Mouse (Mus musculus): ENCODE data around the gene Parp3. TPM values are rescaled to one million over a fixed set of nuclear protein-coding genes. Genes with fewer than 3 reads are reported as not detected.
A peak's percentile ranks its signal among the peaks of the same experiment; 100 is the strongest.

Parp3 gene
- total and polyA plus RNA-seq, 2 experiments from 2014 or later = 2.8 to 7.2 TPM

DNA sequence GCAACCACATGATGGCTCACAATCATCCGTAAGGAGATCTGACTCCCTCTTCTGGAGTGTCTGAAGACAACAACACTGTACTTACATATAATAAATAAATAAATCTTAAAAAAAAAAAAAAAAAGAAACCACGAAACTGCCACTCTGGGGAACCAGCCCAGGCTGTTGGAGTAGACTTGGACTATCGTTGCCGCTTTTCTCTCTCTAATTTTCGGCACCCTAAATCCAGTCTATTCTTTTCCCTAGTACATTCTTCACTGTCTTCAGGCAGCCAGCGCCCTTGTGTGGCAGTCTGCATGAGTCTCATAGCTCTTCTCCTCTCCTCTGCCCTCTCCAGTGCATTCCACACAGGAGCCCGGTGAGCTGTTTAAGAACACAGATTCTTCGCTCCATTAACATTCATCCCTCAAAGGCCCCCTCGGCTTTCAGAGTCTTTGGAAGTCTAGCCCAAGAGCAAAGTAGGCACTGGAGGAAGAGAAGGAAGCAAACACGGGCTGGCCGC lies 48.0 kb downstream of the Parp3 start:
- 8% methylated on average over 11 of the region's 11 CpGs for WGBS
- H3K9me3 ChIP-seq (replicated peaks; ENCODE audit: control insufficient read depth, low read length) = no peaks in the 10 kb centered on the region
- H3K36me3 ChIP-seq (replicated peaks; ENCODE audit: control insufficient read depth, insufficient read depth, low read length) = peaks cover 30% of the 10 kb centered on the region
- peak overlapping the region; percentile 95 for H3K27ac ChIP-seq (ENCODE audit: low read depth)
- TF ChIP-seq EP300 (IDR thresholded peaks at IDR 0.05; ENCODE audit: low read depth) (no peak), CTCF (IDR thresholded peaks at IDR 0.05; ENCODE audit: low read depth) (no peak)
- H3K4me2 ChIP-seq (ENCODE audit: low read depth, low read length) = peak overlapping the region; percentile 97
- H3K9ac ChIP-seq (replicated peaks; ENCODE audit: low read depth, low read length) = peak overlapping the region; percentile 70
- peak overlapping the region; percentile 89 for H3K4me3 ChIP-seq (ENCODE audit: low read depth, low read length)
- peaks cover 6% of the 10 kb centered on the region; the same call in 1 of the 2 replicates for H3K4me1 ChIP-seq (ENCODE audit: control insufficient read depth, insufficient read depth)
- ATAC-seq (ENCODE audit: insufficient read depth, low read depth) (peak; percentile 54), DNase-seq (ENCODE audit: low spot score) (peak; percentile 44)
- no peaks in the 10 kb centered on the region for H3K27me3 ChIP-seq (ENCODE audit: control insufficient read depth, insufficient read depth, low read length)

DNA sequence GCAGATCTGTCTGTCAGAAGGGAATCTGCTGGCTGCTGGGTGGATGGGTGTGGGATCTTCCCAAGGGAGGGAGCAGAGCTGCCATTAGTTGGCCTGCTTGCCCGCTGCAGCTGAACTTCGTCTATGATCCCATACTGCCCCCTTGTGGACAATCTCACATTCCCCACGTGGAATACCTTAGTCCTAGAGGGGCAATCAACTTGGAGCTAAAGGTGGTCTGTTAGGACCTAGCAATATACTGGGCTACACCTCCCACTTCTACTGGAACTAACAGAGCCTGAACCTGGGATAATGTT lies 54.9 kb downstream of the Parp3 start:
- no peaks in the 10 kb centered on the region for H3K36me3 ChIP-seq (replicated peaks; ENCODE audit: control insufficient read depth, insufficient read depth, low read length)
- H3K4me2 ChIP-seq (ENCODE audit: low read depth, low read length) = peak overlapping the region; percentile 39
- no peaks in the 10 kb centered on the region for H3K9me3 ChIP-seq (replicated peaks; ENCODE audit: control insufficient read depth, low read length)
- H3K27me3 ChIP-seq (ENCODE audit: control insufficient read depth, insufficient read depth, low read length) = peaks cover 12% of the 10 kb centered on the region; the same call in 1 of the 2 replicates
- peaks cover 13% of the 10 kb centered on the region for H3K4me1 ChIP-seq (ENCODE audit: control insufficient read depth, insufficient read depth)
- peak; percentile 97 for TF ChIP-seq CTCF (IDR thresholded peaks at IDR 0.05; ENCODE audit: low read depth)
- no peak for TF ChIP-seq EP300 (IDR thresholded peaks at IDR 0.05; ENCODE audit: low read depth)
- H3K27ac ChIP-seq (ENCODE audit: low read depth) = no peak overlapping the region
- no peak overlapping the region for H3K9ac ChIP-seq (replicated peaks; ENCODE audit: low read depth, low read length)
- ATAC-seq (ENCODE audit: insufficient read depth, low read depth) (peak; percentile 74), DNase-seq (ENCODE audit: low spot score) (peak; percentile 90)
- no peak overlapping the region for H3K4me3 ChIP-seq (ENCODE audit: low read depth, low read length)
- 0% methylated on average over 3 of the region's 3 CpGs for WGBS

DNA sequence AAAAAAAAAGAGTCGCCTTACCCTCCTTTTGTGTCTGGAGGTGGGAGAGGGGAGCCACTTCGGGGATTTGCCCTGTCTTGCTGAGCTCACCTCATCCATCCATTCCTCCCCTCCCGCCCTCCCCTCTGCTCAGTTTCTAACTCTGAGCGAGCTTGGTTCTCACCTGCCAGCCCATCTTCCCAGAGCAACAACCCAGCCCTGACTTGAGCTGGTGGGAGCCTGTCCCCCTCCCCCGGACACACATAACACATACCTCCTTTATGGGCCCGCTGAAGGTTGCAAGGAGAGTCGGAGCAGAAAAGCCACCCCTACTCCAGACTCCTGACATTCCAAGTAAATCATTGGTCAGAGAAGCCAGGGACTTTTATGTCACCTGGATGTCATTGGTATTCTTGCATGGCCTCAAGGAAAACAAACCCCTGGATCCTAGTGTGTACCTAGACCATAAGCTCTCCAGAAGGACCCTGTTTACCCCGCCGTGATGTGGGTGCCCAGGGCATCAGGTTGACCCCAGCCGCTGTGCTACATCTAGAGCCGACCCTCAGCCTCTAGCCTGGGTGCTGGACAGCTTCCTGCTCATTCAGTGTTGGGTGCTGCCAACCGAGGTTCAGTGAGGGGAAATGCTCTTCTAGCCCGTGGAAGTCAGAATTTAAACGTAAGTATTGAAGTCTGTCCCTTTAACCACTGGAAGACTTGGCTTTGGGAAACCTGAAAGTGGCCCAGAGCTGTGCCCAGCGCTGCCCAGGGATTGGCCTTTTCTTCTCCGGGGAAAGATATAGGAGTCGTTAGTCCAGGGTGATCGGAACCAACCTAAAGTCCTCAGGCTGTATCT lies 55.5 kb downstream of the Parp3 start:
- no peak overlapping the region for H3K27ac ChIP-seq (ENCODE audit: low read depth)
- ATAC-seq (ENCODE audit: insufficient read depth, low read depth) = peak; percentile 11

DNA sequence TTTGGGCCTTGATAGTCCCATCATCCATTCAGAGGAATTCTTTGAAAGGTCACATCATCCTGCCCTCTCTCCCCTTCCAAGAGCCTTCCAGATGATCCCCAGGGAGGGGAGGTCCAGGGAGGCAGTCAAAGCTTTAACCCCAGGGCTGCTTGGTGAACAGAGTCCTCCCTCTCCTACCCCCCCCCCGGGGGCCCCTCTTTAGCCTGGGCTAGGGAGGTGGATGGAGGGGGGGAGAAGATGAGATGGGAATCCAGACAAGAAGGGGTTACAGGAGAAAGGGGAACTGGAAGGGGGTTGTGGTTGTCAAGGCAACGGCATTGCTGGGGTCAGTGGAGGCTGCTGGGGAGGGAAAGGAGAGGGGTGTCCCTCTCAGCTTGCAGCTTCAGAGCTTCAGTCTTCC lies 56.1 kb downstream of the Parp3 start:
- Histone ChIP-seq H3K4me1 (ENCODE audit: control insufficient read depth, insufficient read depth) (peaks cover 13% of the 10 kb centered on the region), H3K36me3 (replicated peaks; ENCODE audit: control insufficient read depth, insufficient read depth, low read length) (no peaks in the 10 kb centered on the region), H3K27me3 (ENCODE audit: control insufficient read depth, insufficient read depth, low read length) (peaks cover 12% of the 10 kb centered on the region; the same call in 1 of the 2 replicates), H3K27ac (ENCODE audit: low read depth) (no peak overlapping the region), H3K9ac (replicated peaks; ENCODE audit: low read depth, low read length) (no peak overlapping the region), H3K4me2 (ENCODE audit: low read depth, low read length) (no peak overlapping the region), H3K9me3 (replicated peaks; ENCODE audit: control insufficient read depth, low read length) (no peaks in the 10 kb centered on the region), H3K4me3 (ENCODE audit: low read depth, low read length) (no peak overlapping the region)
- TF ChIP-seq EP300 (IDR thresholded peaks at IDR 0.05; ENCODE audit: low read depth) = no peak
- no peak for TF ChIP-seq CTCF (IDR thresholded peaks at IDR 0.05; ENCODE audit: low read depth)
- DNase-seq (ENCODE audit: low spot score) (no peak), ATAC-seq (ENCODE audit: insufficient read depth, low read depth) (no peak)
- 5% methylated on average over 2 of the region's 2 CpGs for WGBS

More for the DNA sequence above, 55.5 kb downstream of the Parp3 start:
- Histone ChIP-seq H3K9me3 (replicated peaks; ENCODE audit: control insufficient read depth, low read length) (no peaks in the 10 kb centered on the region), H3K36me3 (replicated peaks; ENCODE audit: control insufficient read depth, insufficient read depth, low read length) (no peaks in the 10 kb centered on the region), H3K27me3 (ENCODE audit: control insufficient read depth, insufficient read depth, low read length) (peaks cover 12% of the 10 kb centered on the region; the same call in 1 of the 2 replicates), H3K9ac (replicated peaks; ENCODE audit: low read depth, low read length) (no peak overlapping the region), H3K4me1 (ENCODE audit: control insufficient read depth, insufficient read depth) (peaks cover 13% of the 10 kb centered on the region), H3K4me3 (ENCODE audit: low read depth, low read length) (no peak overlapping the region), H3K4me2 (ENCODE audit: low read depth, low read length) (peak overlapping the region; percentile 39)
- WGBS = 26% methylated on average over 18 of the region's 18 CpGs
- DNase-seq (ENCODE audit: low spot score) = no peak
- TF ChIP-seq EP300 (IDR thresholded peaks at IDR 0.05; ENCODE audit: low read depth) = no peak
- no peak for TF ChIP-seq CTCF (IDR thresholded peaks at IDR 0.05; ENCODE audit: low read depth)

Other genes with a start within 250 kb of the Parp3 start
- 309 and 334 TPM in 2 replicates for gene Alas1, start 228.3 kb downstream of the Parp3 start, total RNA-seq (2014; rRNA removed; ENCODE audit: low replicate concordance)
- 385 and 421 TPM in 2 replicates for gene Alas1, start 228.3 kb downstream of the Parp3 start, polyA plus RNA-seq (2015; fragmentation: Nextera tagmentation; extraction: Ambion mirVana)
- 12.3 and 38.0 TPM in 2 replicates for gene Poc1a, start 195.9 kb downstream of the Parp3 start, total RNA-seq (2014; rRNA removed; ENCODE audit: low replicate concordance)
- gene Poc1a, start 195.9 kb downstream of the Parp3 start, polyA plus RNA-seq (2015; fragmentation: Nextera tagmentation; extraction: Ambion mirVana) = 13.6 and 13.8 TPM in 2 replicates
- gene Dusp7, start 108.3 kb downstream of the Parp3 start, total RNA-seq (2014; rRNA removed; ENCODE audit: low replicate concordance) = 46.9 and 47.7 TPM in 2 replicates
- 9.1 and 10.3 TPM in 2 replicates for gene Dusp7, start 108.3 kb downstream of the Parp3 start, polyA plus RNA-seq (2015; fragmentation: Nextera tagmentation; extraction: Ambion mirVana)
- gene Rpl29, start 47.5 kb downstream of the Parp3 start, total RNA-seq (2014; rRNA removed; ENCODE audit: low replicate concordance) = 783 and 913 TPM in 2 replicates
- gene Rpl29, start 47.5 kb downstream of the Parp3 start, polyA plus RNA-seq (2015; fragmentation: Nextera tagmentation; extraction: Ambion mirVana) = 504 and 531 TPM in 2 replicates
- 38.5 and 45.3 TPM in 2 replicates for gene Acy1, start 38.6 kb downstream of the Parp3 start, total RNA-seq (2014; rRNA removed; ENCODE audit: low replicate concordance)
- 19.0 and 20.1 TPM in 2 replicates for gene Acy1, start 38.6 kb downstream of the Parp3 start, polyA plus RNA-seq (2015; fragmentation: Nextera tagmentation; extraction: Ambion mirVana)
- 14.9 and 46.8 TPM in 2 replicates for gene Abhd14b, start 29.5 kb downstream of the Parp3 start, total RNA-seq (2014; rRNA removed; ENCODE audit: low replicate concordance)
- gene Abhd14b, start 29.5 kb downstream of the Parp3 start, polyA plus RNA-seq (2015; fragmentation: Nextera tagmentation; extraction: Ambion mirVana) = 5.3 and 5.9 TPM in 2 replicates
- 57.3 and 64.8 TPM in 2 replicates for gene Abhd14a, start 29.3 kb downstream of the Parp3 start, total RNA-seq (2014; rRNA removed; ENCODE audit: low replicate concordance)
- gene Abhd14a, start 29.3 kb downstream of the Parp3 start, polyA plus RNA-seq (2015; fragmentation: Nextera tagmentation; extraction: Ambion mirVana) = 45.8 and 47.1 TPM in 2 replicates
- 157 and 188 TPM in 2 replicates for gene Pcbp4, start 23.7 kb downstream of the Parp3 start, total RNA-seq (2014; rRNA removed; ENCODE audit: low replicate concordance)
- gene Pcbp4, start 23.7 kb downstream of the Parp3 start, polyA plus RNA-seq (2015; fragmentation: Nextera tagmentation; extraction: Ambion mirVana) = 40.9 and 44.1 TPM in 2 replicates
- not detected in 2 replicates for gene Gpr62, start 11.0 kb downstream of the Parp3 start, total RNA-seq (2014; rRNA removed; ENCODE audit: low replicate concordance)
- 0.11 TPM in 1 of 2 replicates, not detected in the other for gene Gpr62, start 11.0 kb downstream of the Parp3 start, polyA plus RNA-seq (2015; fragmentation: Nextera tagmentation; extraction: Ambion mirVana)
- 16.5 and 54.6 TPM in 2 replicates for gene Rrp9, start 986 bp downstream of the Parp3 start, total RNA-seq (2014; rRNA removed; ENCODE audit: low replicate concordance)
- gene Rrp9, start 986 bp downstream of the Parp3 start, polyA plus RNA-seq (2015; fragmentation: Nextera tagmentation; extraction: Ambion mirVana) = 17.6 and 21.0 TPM in 2 replicates
- gene Iqcf1, start 23.0 kb upstream of the Parp3 start, total RNA-seq (2014; rRNA removed; ENCODE audit: low replicate concordance) = not detected in 2 replicates
- not detected in 2 replicates for gene Iqcf1, start 23.0 kb upstream of the Parp3 start, polyA plus RNA-seq (2015; fragmentation: Nextera tagmentation; extraction: Ambion mirVana)
- not detected in 2 replicates for gene Iqcf5, start 37.6 kb upstream of the Parp3 start, total RNA-seq (2014; rRNA removed; ENCODE audit: low replicate concordance)
- not detected in 2 replicates for gene Iqcf5, start 37.6 kb upstream of the Parp3 start, polyA plus RNA-seq (2015; fragmentation: Nextera tagmentation; extraction: Ambion mirVana)
- not detected in 2 replicates for gene Iqcf3, start 84.7 kb upstream of the Parp3 start, total RNA-seq (2014; rRNA removed; ENCODE audit: low replicate concordance)
- gene Iqcf3, start 84.7 kb upstream of the Parp3 start, polyA plus RNA-seq (2015; fragmentation: Nextera tagmentation; extraction: Ambion mirVana) = not detected in 2 replicates
- not detected in 2 replicates for gene Iqcf4, start 94.0 kb upstream of the Parp3 start, total RNA-seq (2014; rRNA removed; ENCODE audit: low replicate concordance)
- not detected in 2 replicates for gene Iqcf4, start 94.0 kb upstream of the Parp3 start, polyA plus RNA-seq (2015; fragmentation: Nextera tagmentation; extraction: Ambion mirVana)
- gene Iqcf6, start 149.6 kb upstream of the Parp3 start, total RNA-seq (2014; rRNA removed; ENCODE audit: low replicate concordance) = not detected in 2 replicates
- gene Iqcf6, start 149.6 kb upstream of the Parp3 start, polyA plus RNA-seq (2015; fragmentation: Nextera tagmentation; extraction: Ambion mirVana) = not detected in 2 replicates
- not detected in 2 replicates for gene Grm2, start 179.1 kb upstream of the Parp3 start, total RNA-seq (2014; rRNA removed; ENCODE audit: low replicate concordance)
- not detected in 2 replicates for gene Grm2, start 179.1 kb upstream of the Parp3 start, polyA plus RNA-seq (2015; fragmentation: Nextera tagmentation; extraction: Ambion mirVana)
- gene Tex264, start 209.0 kb upstream of the Parp3 start, total RNA-seq (2014; rRNA removed; ENCODE audit: low replicate concordance) = 30.9 and 122 TPM in 2 replicates
- gene Tex264, start 209.0 kb upstream of the Parp3 start, polyA plus RNA-seq (2015; fragmentation: Nextera tagmentation; extraction: Ambion mirVana) = 44.6 and 47.9 TPM in 2 replicates